Mouse (Mus musculus): ENCODE results near the gene Ddx4. TPM values are rescaled to one million over a fixed set of nuclear protein-coding genes. Genes with fewer than 3 reads are reported as not detected.
A peak's percentile ranks its signal among the peaks of the same experiment; 100 is the strongest.

Gene Ddx4
- total RNA-seq, 1 experiment = 4.8 TPM

DNA sequence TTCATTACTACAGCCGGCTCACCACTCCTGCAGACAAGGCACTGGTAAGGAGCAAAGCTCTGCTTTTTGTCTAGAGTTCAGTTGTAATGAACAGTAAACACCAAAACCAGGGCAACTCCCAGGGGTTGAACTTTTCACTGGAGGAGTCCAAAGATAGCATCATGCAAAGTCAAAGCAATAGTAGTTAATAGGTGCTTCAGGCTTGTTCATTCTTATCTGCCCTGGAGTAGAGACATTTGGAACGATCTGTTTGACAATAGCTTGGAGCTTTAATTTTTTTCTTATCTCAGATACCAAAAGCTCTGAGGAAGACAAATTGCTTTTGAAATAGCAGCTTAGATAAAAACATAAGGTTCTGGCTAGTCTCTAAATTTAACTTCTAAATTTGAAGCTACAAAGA lies 33.9 kb upstream of the Ddx4 start:
- no peak overlapping the region for H3K27ac ChIP-seq (ENCODE audit: insufficient read depth, low read depth, low read length, poor library complexity, severe bottlenecking)
- H3K4me1 ChIP-seq (ENCODE audit: control insufficient read depth in 2 of 2, insufficient read depth in 2 of 2, low read length in 2 of 2, poor library complexity in 1 of 2) = no peaks in the 10 kb centered on the region
- no peaks in the 10 kb centered on the region for H3K9me3 ChIP-seq (ENCODE audit: control insufficient read depth, insufficient read depth, low read depth, low read length)
- in situ Hi-C loops (cut with MboI; ENCODE audit: low sequenced_read_pairs in 2 of 2, unreplicated experiment in 2 of 2) = no loop called here
- no peak for DNase-seq (ENCODE audit: low read depth, low spot score)
- H3K4me3 ChIP-seq (ENCODE audit: insufficient read depth in 1 of 2, low read depth in 1 of 2, low read length in 2 of 2, poor library complexity in 1 of 2, severe bottlenecking in 1 of 2) = no peak overlapping the region
- H3K9ac ChIP-seq (ENCODE audit: insufficient read depth, low read depth, low read length, poor library complexity, severe bottlenecking) = no peak overlapping the region
- TF ChIP-seq ZC3H11A (IDR thresholded peaks at IDR 0.05; ENCODE audit: borderline replicate concordance, low read depth, low read length) = no peak
- no peak for TF ChIP-seq ZNF384 (IDR thresholded peaks at IDR 0.05; ENCODE audit: low read depth, low read length)
- no peak for TF ChIP-seq MAFK (IDR thresholded peaks at IDR 0.05; ENCODE audit: insufficient read depth, low read depth, low read length)
- TF ChIP-seq HCFC1 (IDR thresholded peaks at IDR 0.05; ENCODE audit: borderline replicate concordance, insufficient read depth, low read length) = no peak
- TF ChIP-seq CHD2 (IDR thresholded peaks at IDR 0.05; ENCODE audit: low read depth, low read length) = no peak
- peaks cover 3% of the 10 kb centered on the region; the same call in 1 of the 2 replicates for H3K36me3 ChIP-seq (ENCODE audit: control insufficient read depth, insufficient read depth, low read length, poor library complexity, severe bottlenecking)

DNA sequence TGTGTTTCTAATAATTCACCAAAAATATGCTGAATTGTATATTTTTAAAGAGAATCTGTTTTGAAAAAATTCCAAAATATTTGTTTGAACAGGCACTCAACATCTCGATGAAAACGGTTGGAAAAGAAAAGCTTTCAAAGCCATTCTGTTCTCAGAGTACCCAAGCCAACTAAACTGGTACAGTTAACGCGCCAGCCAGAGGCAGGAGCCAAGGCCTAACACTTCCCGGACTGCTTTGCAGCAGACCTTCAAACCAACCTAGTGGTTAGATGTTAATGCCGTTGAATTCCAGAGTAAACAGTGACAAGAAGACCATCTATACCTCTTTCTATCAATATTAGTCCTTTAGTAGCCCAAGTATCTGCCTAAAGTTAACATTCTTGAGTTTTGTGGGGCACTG lies 31.7 kb upstream of the Ddx4 start:
- H3K4me1 ChIP-seq (ENCODE audit: control insufficient read depth in 2 of 2, insufficient read depth in 2 of 2, low read length in 2 of 2, poor library complexity in 1 of 2) = no peaks in the 10 kb centered on the region
- no peak overlapping the region for H3K27ac ChIP-seq (ENCODE audit: insufficient read depth, low read depth, low read length, poor library complexity, severe bottlenecking)
- no peak overlapping the region for H3K4me3 ChIP-seq (ENCODE audit: insufficient read depth in 1 of 2, low read depth in 1 of 2, low read length in 2 of 2, poor library complexity in 1 of 2, severe bottlenecking in 1 of 2)
- no peaks in the 10 kb centered on the region for H3K9me3 ChIP-seq (ENCODE audit: control insufficient read depth, insufficient read depth, low read depth, low read length)
- TF ChIP-seq ZNF384 (IDR thresholded peaks at IDR 0.05; ENCODE audit: low read depth, low read length) = no peak
- no peak for TF ChIP-seq ZC3H11A (IDR thresholded peaks at IDR 0.05; ENCODE audit: borderline replicate concordance, low read depth, low read length)
- TF ChIP-seq HCFC1 (IDR thresholded peaks at IDR 0.05; ENCODE audit: borderline replicate concordance, insufficient read depth, low read length) = no peak
- TF ChIP-seq CHD2 (IDR thresholded peaks at IDR 0.05; ENCODE audit: low read depth, low read length) = no peak
- no peak for TF ChIP-seq MAFK (IDR thresholded peaks at IDR 0.05; ENCODE audit: insufficient read depth, low read depth, low read length)
- peaks cover 3% of the 10 kb centered on the region; the same call in 1 of the 2 replicates for H3K36me3 ChIP-seq (ENCODE audit: control insufficient read depth, insufficient read depth, low read length, poor library complexity, severe bottlenecking)
- no peak for DNase-seq (ENCODE audit: low read depth, low spot score)
- in situ Hi-C loops (cut with MboI; ENCODE audit: low sequenced_read_pairs in 2 of 2, unreplicated experiment in 2 of 2) = no loop called here
- no peak overlapping the region for H3K9ac ChIP-seq (ENCODE audit: insufficient read depth, low read depth, low read length, poor library complexity, severe bottlenecking)

DNA sequence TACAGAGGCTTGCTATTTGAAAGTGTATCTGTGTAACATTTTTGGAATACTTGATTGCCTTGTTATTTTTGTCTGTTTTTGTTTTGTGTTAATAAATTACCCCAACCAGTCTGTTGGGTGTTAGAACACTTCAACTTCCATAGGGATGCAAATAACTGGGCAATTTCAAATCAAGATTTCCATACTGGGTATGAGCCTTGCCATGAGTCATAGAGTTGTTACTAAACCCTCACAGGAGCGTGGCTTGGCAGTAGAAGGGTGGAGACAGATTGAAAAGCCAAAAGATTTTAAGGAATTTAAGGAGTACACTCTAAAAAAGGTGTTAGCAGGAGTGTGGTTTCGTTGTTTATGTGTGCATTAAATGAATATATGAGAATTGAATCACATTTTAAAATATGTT lies 31.0 kb upstream of the Ddx4 start:
- Histone ChIP-seq H3K36me3 (ENCODE audit: control insufficient read depth, insufficient read depth, low read length, poor library complexity, severe bottlenecking) (peaks cover 3% of the 10 kb centered on the region), H3K4me1 (ENCODE audit: control insufficient read depth in 2 of 2, insufficient read depth in 2 of 2, low read length in 2 of 2, poor library complexity in 1 of 2) (no peaks in the 10 kb centered on the region), H3K27ac (ENCODE audit: insufficient read depth, low read depth, low read length, poor library complexity, severe bottlenecking) (no peak overlapping the region), H3K4me3 (ENCODE audit: insufficient read depth in 1 of 2, low read depth in 1 of 2, low read length in 2 of 2, poor library complexity in 1 of 2, severe bottlenecking in 1 of 2) (no peak overlapping the region), H3K9me3 (ENCODE audit: control insufficient read depth, insufficient read depth, low read depth, low read length) (no peaks in the 10 kb centered on the region), H3K9ac (ENCODE audit: insufficient read depth, low read depth, low read length, poor library complexity, severe bottlenecking) (no peak overlapping the region)
- in situ Hi-C loops (cut with MboI; ENCODE audit: low sequenced_read_pairs in 2 of 2, unreplicated experiment in 2 of 2) = no loop called here
- TF ChIP-seq ZC3H11A (IDR thresholded peaks at IDR 0.05; ENCODE audit: borderline replicate concordance, low read depth, low read length) = no peak
- TF ChIP-seq CHD2 (IDR thresholded peaks at IDR 0.05; ENCODE audit: low read depth, low read length) = no peak
- TF ChIP-seq HCFC1 (IDR thresholded peaks at IDR 0.05; ENCODE audit: borderline replicate concordance, insufficient read depth, low read length) = no peak
- no peak for TF ChIP-seq MAFK (IDR thresholded peaks at IDR 0.05; ENCODE audit: insufficient read depth, low read depth, low read length)
- no peak for TF ChIP-seq ZNF384 (IDR thresholded peaks at IDR 0.05; ENCODE audit: low read depth, low read length)
- DNase-seq (ENCODE audit: low read depth, low spot score) = no peak

DNA sequence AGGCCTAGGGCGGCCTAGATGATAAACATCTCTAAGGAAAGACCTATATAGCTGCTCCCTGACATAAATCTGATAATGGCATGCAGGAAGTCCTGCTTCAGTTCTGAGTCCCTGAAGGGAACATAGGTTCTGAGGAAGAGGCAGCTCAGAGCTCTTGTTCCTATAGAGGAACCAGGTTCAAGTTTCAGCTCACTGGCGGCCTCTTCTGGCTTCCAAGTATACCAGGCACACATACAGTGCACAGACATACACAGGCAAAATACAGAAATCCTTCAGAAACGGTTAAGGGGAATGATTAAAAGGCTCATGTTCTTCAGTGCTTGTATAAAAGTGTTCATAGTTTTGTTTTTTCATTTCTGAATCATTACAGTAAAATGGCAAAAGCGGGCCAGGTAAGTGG lies 25.9 kb upstream of the Ddx4 start:
- Histone ChIP-seq H3K9ac (ENCODE audit: insufficient read depth, low read depth, low read length, poor library complexity, severe bottlenecking) (no peak overlapping the region), H3K36me3 (ENCODE audit: control insufficient read depth, insufficient read depth, low read length, poor library complexity, severe bottlenecking) (no peaks in the 10 kb centered on the region; the same call in 1 of the 2 replicates), H3K4me3 (ENCODE audit: insufficient read depth in 1 of 2, low read depth in 1 of 2, low read length in 2 of 2, poor library complexity in 1 of 2, severe bottlenecking in 1 of 2) (no peak overlapping the region), H3K4me1 (ENCODE audit: control insufficient read depth in 2 of 2, insufficient read depth in 2 of 2, low read length in 2 of 2, poor library complexity in 1 of 2) (no peaks in the 10 kb centered on the region), H3K9me3 (ENCODE audit: control insufficient read depth, insufficient read depth, low read depth, low read length) (no peaks in the 10 kb centered on the region), H3K27ac (ENCODE audit: insufficient read depth, low read depth, low read length, poor library complexity, severe bottlenecking) (no peak overlapping the region)
- in situ Hi-C loops (cut with MboI; ENCODE audit: low sequenced_read_pairs in 2 of 2, unreplicated experiment in 2 of 2) = loop anchor here in 1 of 2 experiments (10.0 kb wide), 1 partner anchor 177 kb away; no protein-coding TSS in a partner anchor
- peak; percentile 36 for DNase-seq (ENCODE audit: low read depth, low spot score)
- TF ChIP-seq HCFC1 (IDR thresholded peaks at IDR 0.05; ENCODE audit: borderline replicate concordance, insufficient read depth, low read length) (no peak), ZC3H11A (IDR thresholded peaks at IDR 0.05; ENCODE audit: borderline replicate concordance, low read depth, low read length) (no peak), ZNF384 (IDR thresholded peaks at IDR 0.05; ENCODE audit: low read depth, low read length) (no peak), CHD2 (IDR thresholded peaks at IDR 0.05; ENCODE audit: low read depth, low read length) (no peak), MAFK (IDR thresholded peaks at IDR 0.05; ENCODE audit: insufficient read depth, low read depth, low read length) (no peak)

Measured in ES-E14 (cell line).